Mouse (Mus musculus): Measurements from ENCODE around the gene Mcpt4. TPM values are rescaled to one million over a fixed set of nuclear protein-coding genes. Genes with fewer than 3 reads are reported as not detected.

Mcpt4 gene
- polyA plus RNA-seq, 1 experiment from 2014 or later: 0.55 TPM

GRCm38 (mm10) chr14:56013924-56014323 lies 48.2 kb downstream of the Mcpt4 start:
- no peak for ATAC-seq (replicated peaks; ENCODE audit: extremely low read depth, insufficient read depth, low FRiP score)
- H3K36me3 ChIP-seq (ENCODE audit: control insufficient read depth, insufficient read depth): no peaks in the 10 kb centered on the region
- WGBS: 77% methylated on average over 2 of the region's 2 CpGs
- no peak overlapping the region for H3K4me2 ChIP-seq (ENCODE audit: low read depth, low read length)
- no peaks in the 10 kb centered on the region for H3K9me3 ChIP-seq (replicated peaks; ENCODE audit: control insufficient read depth, low read length)
- no peak overlapping the region for H3K27ac ChIP-seq (ENCODE audit: low read length)
- no peaks in the 10 kb centered on the region for H3K4me1 ChIP-seq (ENCODE audit: control insufficient read depth, insufficient read depth, low read length)
- no peak overlapping the region for H3K9ac ChIP-seq (ENCODE audit: low read length)
- H3K27me3 ChIP-seq (ENCODE audit: control insufficient read depth, insufficient read depth, low read length): no peaks in the 10 kb centered on the region
- H3K4me3 ChIP-seq (ENCODE audit: low read length): no peak overlapping the region

- Histone ChIP-seq H3K27me3 (ENCODE audit: control insufficient read depth, insufficient read depth, low read length) (no peaks in the 10 kb centered on the region), H3K9ac (ENCODE audit: low read length) (no peak overlapping the region), H3K4me2 (ENCODE audit: low read depth, low read length) (no peak overlapping the region), H3K36me3 (ENCODE audit: control insufficient read depth, insufficient read depth) (no peaks in the 10 kb centered on the region), H3K27ac (ENCODE audit: low read length) (no peak overlapping the region), H3K4me1 (ENCODE audit: control insufficient read depth, insufficient read depth, low read length) (no peaks in the 10 kb centered on the region), H3K4me3 (ENCODE audit: low read length) (no peak overlapping the region), H3K9me3 (replicated peaks; ENCODE audit: control insufficient read depth, low read length) (no peaks in the 10 kb centered on the region)
- WGBS: 49% methylated on average over 3 of the region's 3 CpGs
- no peak for ATAC-seq (replicated peaks; ENCODE audit: extremely low read depth, insufficient read depth, low FRiP score)
These were observed 49.0 kb downstream of the Mcpt4 start for GRCm38 (mm10) chr14:56013147-56013546.

Small RNA genes lying within 50 kb of the gene (microRNA-seq; reads per million reads assigned to microRNA genes)
- not detected for gene Mir6949

Other genes starting within 250 kb of the Mcpt4 start
- 9.7 and 14.4 TPM in 2 replicates for gene Nfatc4, start 239.2 kb downstream of the Mcpt4 start, polyA plus RNA-seq (2015; fragmentation: Nextera tagmentation; extraction: Ambion mirVana)
- gene Nynrin, start 208.3 kb downstream of the Mcpt4 start, polyA plus RNA-seq (2015; fragmentation: Nextera tagmentation; extraction: Ambion mirVana): 11.1 and 13.7 TPM in 2 replicates
- gene Cbln3, start 177.9 kb downstream of the Mcpt4 start, polyA plus RNA-seq (2015; fragmentation: Nextera tagmentation; extraction: Ambion mirVana): 0.59 and 0.69 TPM in 2 replicates
- 9.8 and 11.2 TPM in 2 replicates for gene Khnyn, start 177.4 kb downstream of the Mcpt4 start, polyA plus RNA-seq (2015; fragmentation: Nextera tagmentation; extraction: Ambion mirVana)
- gene Sdr39u1, start 162.0 kb downstream of the Mcpt4 start, polyA plus RNA-seq (2015; fragmentation: Nextera tagmentation; extraction: Ambion mirVana): 59.6 and 59.9 TPM in 2 replicates
- 8.1 and 8.3 TPM in 2 replicates for gene Cma1, start 117.6 kb downstream of the Mcpt4 start, polyA plus RNA-seq (2015; fragmentation: Nextera tagmentation; extraction: Ambion mirVana)
- not detected in 2 replicates for gene Cma2, start 111.3 kb downstream of the Mcpt4 start, polyA plus RNA-seq (2015; fragmentation: Nextera tagmentation; extraction: Ambion mirVana)
- not detected in 2 replicates for gene Mcpt1, start 44.3 kb downstream of the Mcpt4 start, polyA plus RNA-seq (2015; fragmentation: Nextera tagmentation; extraction: Ambion mirVana)
- gene Mcpt9, start 31.8 kb downstream of the Mcpt4 start, polyA plus RNA-seq (2015; fragmentation: Nextera tagmentation; extraction: Ambion mirVana): not detected in 2 replicates
- not detected in 2 replicates for gene Mcpt2, start 20.3 kb downstream of the Mcpt4 start, polyA plus RNA-seq (2015; fragmentation: Nextera tagmentation; extraction: Ambion mirVana)
- gene Mcpt8, start 23.0 kb upstream of the Mcpt4 start, polyA plus RNA-seq (2015; fragmentation: Nextera tagmentation; extraction: Ambion mirVana): 0.16 and 0.41 TPM in 2 replicates
- 0.20 and 0.51 TPM in 2 replicates for gene Ctsg, start 40.3 kb upstream of the Mcpt4 start, polyA plus RNA-seq (2015; fragmentation: Nextera tagmentation; extraction: Ambion mirVana)
- gene Gzme, start 58.3 kb upstream of the Mcpt4 start, polyA plus RNA-seq (2015; fragmentation: Nextera tagmentation; extraction: Ambion mirVana): not detected in 2 replicates
- not detected in 2 replicates for gene Gzmd, start 70.3 kb upstream of the Mcpt4 start, polyA plus RNA-seq (2015; fragmentation: Nextera tagmentation; extraction: Ambion mirVana)
- gene Gzmg, start 97.3 kb upstream of the Mcpt4 start, polyA plus RNA-seq (2015; fragmentation: Nextera tagmentation; extraction: Ambion mirVana): not detected in 2 replicates
- not detected in 2 replicates for gene Gzmn, start 112.3 kb upstream of the Mcpt4 start, polyA plus RNA-seq (2015; fragmentation: Nextera tagmentation; extraction: Ambion mirVana)
- gene Gzmf, start 149.1 kb upstream of the Mcpt4 start, polyA plus RNA-seq (2015; fragmentation: Nextera tagmentation; extraction: Ambion mirVana): not detected in 2 replicates
- 0.17 and 0.43 TPM in 2 replicates for gene Gzmc, start 172.3 kb upstream of the Mcpt4 start, polyA plus RNA-seq (2015; fragmentation: Nextera tagmentation; extraction: Ambion mirVana)
- 0.57 and 1.2 TPM in 2 replicates for gene Gzmb, start 199.9 kb upstream of the Mcpt4 start, polyA plus RNA-seq (2015; fragmentation: Nextera tagmentation; extraction: Ambion mirVana)